Mouse (Mus musculus): Measurements from ENCODE around the gene Cd24a. TPM values are rescaled to one million over a fixed set of nuclear protein-coding genes. Genes with fewer than 3 reads are reported as not detected.

Gene Cd24a
- total RNA-seq, 2 experiments from 2014 or later: 120 to 170 TPM

GRCm38 (mm10) chr10:43591477-43591876 is 13.4 kb downstream of the Cd24a start:
- intact Hi-C loops (cut with DNase I): no loop called here
- no peak for TF ChIP-seq CTCF (IDR thresholded peaks at IDR 0.05)
- no peak overlapping the region for H3K4me3 ChIP-seq
- no peak overlapping the region for H3K27ac ChIP-seq
- DNase-seq: no peak

- no peak overlapping the region for H3K27ac ChIP-seq
- intact Hi-C loops (cut with DNase I): no loop called here
- TF ChIP-seq CTCF (IDR thresholded peaks at IDR 0.05): no peak
- H3K4me3 ChIP-seq: no peak overlapping the region
- DNase-seq: no peak
Measured at GRCm38 (mm10) chr10:43593182-43593581, 15.1 kb downstream of the Cd24a start.

DNA sequence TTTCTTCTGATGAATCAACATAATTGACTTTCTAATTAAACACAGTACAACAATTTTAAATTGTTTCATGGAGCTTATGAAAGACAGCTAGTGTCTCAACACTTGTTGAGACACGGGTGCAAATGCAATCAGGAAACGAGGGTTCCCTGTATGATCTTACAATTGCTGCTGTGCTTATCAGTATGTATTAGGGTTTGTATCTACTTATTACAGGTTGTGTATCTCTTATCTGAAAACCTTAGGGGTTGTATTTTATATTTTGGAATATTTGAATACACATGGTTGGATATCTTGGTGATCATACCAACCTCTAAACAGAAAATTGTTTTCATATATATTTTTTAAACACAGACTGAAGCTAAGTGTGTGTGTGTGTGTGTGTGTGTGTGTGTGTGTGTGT is 16.1 kb downstream of the Cd24a start:
- intact Hi-C loops (cut with DNase I): no loop called here
- H3K4me3 ChIP-seq: no peak overlapping the region
- DNase-seq: no peak
- no peak overlapping the region for H3K27ac ChIP-seq
- TF ChIP-seq CTCF (IDR thresholded peaks at IDR 0.05): no peak

DNA sequence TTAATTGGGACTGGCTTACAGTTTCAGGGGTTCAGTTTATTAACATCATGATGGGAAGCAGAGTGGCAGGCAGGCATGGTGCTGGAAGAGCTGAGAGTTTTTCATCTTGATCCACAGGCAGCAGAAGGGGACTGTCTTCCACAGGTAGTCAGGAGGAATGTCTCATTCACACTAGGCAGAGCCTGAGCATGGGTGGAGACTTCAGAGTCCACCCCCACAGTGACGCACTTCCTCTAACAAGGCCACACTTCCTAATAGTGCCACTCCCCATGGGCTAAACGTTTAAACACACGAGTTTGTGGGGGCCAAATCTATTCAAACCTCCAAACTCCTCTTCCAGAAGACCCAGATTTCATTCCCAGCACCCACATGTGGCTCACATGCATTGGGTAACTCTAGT is 16.8 kb downstream of the Cd24a start:
- no peak for TF ChIP-seq CTCF (IDR thresholded peaks at IDR 0.05)
- intact Hi-C loops (cut with DNase I): no loop called here
- no peak for DNase-seq
- Histone ChIP-seq H3K4me3 (no peak overlapping the region), H3K27ac (no peak overlapping the region)

DNA sequence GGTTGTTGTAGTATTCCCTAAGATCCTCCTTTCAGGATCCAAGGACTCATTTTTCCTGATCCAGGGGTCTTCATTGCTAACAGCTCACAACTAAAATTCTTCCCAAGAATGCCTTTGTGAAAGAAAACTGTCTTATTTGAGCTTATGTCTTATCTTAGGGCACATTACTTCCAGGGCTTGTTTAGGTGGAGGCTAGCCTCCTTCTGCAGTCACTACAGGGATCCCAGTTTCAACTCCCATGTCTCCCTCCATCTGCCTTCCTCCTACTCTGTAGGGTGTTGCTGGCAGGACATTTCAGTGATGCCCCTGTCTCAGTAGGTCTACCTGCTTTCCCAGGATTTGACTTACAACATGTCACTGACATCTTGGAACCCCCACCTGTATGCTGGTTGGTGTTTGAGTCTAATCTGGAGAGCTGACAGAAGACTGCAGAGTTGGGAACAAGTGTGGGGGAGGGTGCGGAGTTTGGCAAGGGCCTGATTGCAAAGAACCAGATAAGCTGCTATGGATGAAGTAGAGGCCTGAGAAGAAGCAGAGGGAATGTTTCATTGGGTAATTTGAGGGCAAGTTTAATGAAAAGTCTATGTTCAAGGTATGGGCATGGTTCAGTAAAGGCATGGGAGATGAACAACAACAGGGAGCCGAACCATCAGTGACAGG is 20.1 kb downstream of the Cd24a start:
- no peak for TF ChIP-seq CTCF (IDR thresholded peaks at IDR 0.05)
- Histone ChIP-seq H3K4me3 (no peak overlapping the region), H3K27ac (no peak overlapping the region)
- intact Hi-C loops (cut with DNase I): no loop called here
- DNase-seq: no peak

DNA sequence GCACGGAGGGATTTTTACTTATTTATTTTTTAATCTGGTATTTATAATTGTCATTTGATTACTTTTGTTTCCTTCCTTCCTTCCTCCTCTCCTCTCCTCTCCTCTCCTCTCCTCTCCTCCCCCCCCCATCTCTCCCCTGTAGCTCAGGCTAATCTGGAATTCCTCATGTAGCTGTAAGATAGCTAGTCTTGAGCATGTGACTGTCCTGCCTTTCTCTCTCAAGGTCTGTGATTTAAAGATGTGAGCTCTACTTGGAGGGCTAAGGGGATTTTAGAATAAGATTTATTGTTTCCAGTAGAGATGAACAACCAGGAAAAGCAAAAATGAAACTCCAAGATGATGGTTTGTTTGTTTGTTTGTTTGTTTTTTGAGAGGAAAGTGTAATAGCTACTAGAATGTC is 23.0 kb downstream of the Cd24a start:
- no peak overlapping the region for H3K27ac ChIP-seq
- no peak overlapping the region for H3K4me3 ChIP-seq
- intact Hi-C loops (cut with DNase I): no loop called here
- TF ChIP-seq CTCF (IDR thresholded peaks at IDR 0.05): no peak
- DNase-seq: no peak

- Histone ChIP-seq H3K27ac (no peak overlapping the region), H3K4me3 (no peak overlapping the region)
- no peak for DNase-seq
- TF ChIP-seq CTCF (IDR thresholded peaks at IDR 0.05): no peak
- intact Hi-C loops (cut with DNase I): no loop called here
Measured at GRCm38 (mm10) chr10:43601511-43602396, 23.7 kb downstream of the Cd24a start.

GRCm38 (mm10) chr10:43603975-43604686 is 26.0 kb downstream of the Cd24a start:
- Histone ChIP-seq H3K4me3 (no peak overlapping the region), H3K27ac (no peak overlapping the region)
- intact Hi-C loops (cut with DNase I): no loop called here
- DNase-seq: no peak
- TF ChIP-seq CTCF (IDR thresholded peaks at IDR 0.05): no peak

DNA sequence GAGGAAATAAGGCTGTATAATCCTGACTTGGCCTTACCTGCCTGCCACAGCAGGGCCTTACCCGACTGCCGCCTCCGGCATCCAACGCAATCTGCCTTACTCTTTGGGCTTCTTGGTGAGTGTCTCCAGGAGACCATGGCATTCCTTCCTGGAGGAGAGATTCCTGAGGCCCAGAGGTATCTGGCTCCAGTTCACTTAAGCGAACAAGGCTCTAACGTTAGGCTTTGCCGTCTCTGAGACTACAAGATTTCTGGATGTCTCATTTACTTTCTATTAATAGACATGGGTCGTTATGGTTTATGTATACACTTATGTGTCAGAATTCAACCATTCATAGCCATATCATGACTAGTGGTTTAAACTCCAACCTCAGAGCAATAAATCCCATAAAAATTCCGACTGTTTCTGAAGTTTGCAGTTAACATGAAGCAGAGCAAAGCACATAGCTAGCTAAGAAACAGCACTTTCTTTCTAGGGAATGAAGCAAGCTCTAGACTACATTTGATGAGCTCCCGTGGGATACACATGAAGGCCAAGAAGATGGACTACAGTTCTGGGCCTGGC is 26.7 kb downstream of the Cd24a start:
- intact Hi-C loops (cut with DNase I): no loop called here
- no peak overlapping the region for H3K27ac ChIP-seq
- no peak for TF ChIP-seq CTCF (IDR thresholded peaks at IDR 0.05)
- no peak overlapping the region for H3K4me3 ChIP-seq
- DNase-seq: no peak

DNA sequence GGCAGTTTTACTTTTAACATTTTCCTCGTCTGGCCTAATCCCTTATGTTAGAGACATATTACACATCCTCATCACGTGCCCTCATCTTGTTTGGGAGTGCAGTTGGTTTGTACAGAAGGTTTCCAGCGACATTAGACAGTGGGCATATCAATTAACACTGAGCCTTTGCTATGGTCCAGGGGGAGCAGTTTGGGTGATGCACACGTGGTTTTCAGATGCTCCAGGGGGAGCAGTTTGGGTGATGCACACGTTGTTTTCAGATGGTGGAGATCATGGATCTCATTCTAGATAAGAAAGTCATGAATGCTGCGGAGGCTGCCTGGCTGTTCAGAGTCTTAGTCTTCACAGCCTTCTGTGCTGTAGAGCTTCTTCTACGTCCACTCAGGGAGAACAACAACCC is 27.8 kb downstream of the Cd24a start:
- no peak overlapping the region for H3K4me3 ChIP-seq
- H3K27ac ChIP-seq: no peak overlapping the region
- TF ChIP-seq CTCF (IDR thresholded peaks at IDR 0.05): no peak
- no peak for DNase-seq
- intact Hi-C loops (cut with DNase I): no loop called here

DNA sequence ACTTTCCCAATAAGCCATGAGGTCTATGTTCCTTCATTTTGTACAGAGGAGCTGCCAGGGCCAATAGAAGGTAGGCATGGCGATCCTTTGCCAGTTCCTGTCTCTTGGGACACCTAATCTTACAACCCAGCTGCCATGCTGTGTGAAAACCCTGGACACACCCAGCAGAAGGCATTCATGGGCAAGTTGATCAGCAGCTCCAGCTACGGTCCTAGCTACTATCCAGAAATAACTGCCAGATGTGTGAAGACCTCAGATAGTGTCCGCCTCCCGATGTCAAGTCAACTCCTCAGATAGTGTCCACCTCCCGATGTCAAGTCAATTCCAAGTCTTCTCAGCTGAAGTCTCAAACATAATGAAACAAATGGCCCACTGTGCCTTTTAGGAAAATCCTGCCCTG is 31.4 kb downstream of the Cd24a start:
- Histone ChIP-seq H3K27ac (no peak overlapping the region), H3K4me3 (no peak overlapping the region)
- TF ChIP-seq CTCF (IDR thresholded peaks at IDR 0.05): no peak
- DNase-seq: no peak
- intact Hi-C loops (cut with DNase I): no loop called here

GRCm38 (mm10) chr10:43609958-43610357 is 31.9 kb downstream of the Cd24a start:
- H3K4me3 ChIP-seq: no peak overlapping the region
- TF ChIP-seq CTCF (IDR thresholded peaks at IDR 0.05): no peak
- no peak for DNase-seq
- H3K27ac ChIP-seq: no peak overlapping the region
- intact Hi-C loops (cut with DNase I): no loop called here

GRCm38 (mm10) chr10:43611081-43611480 is 33.0 kb downstream of the Cd24a start:
- Histone ChIP-seq H3K27ac (no peak overlapping the region), H3K4me3 (no peak overlapping the region)
- no peak for TF ChIP-seq CTCF (IDR thresholded peaks at IDR 0.05)
- DNase-seq: no peak
- intact Hi-C loops (cut with DNase I): no loop called here
